Mouse (Mus musculus): Measurements from ENCODE around the gene Zdhhc19.

DNA sequence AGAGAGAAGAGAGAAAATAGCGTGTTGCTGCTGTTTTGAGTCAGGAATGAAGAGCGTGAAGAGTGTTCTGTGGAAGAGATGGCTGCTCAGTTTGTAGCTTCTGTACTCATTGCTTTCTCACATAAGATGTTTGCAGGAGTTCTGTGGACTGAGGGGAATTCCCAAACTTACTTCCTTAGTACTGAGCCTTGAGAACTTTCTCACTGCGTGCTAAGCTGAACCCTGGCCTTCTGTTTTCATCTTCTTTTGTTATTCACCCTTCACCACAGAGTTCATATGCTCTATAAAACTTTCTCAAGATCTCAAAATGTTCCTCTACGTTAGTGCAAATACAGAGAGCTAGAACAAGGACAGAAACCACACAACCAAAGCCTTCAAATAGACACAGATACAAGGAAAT lies 76.5 kb downstream of the Zdhhc19 start:
- TF ChIP-seq POLR2A (IDR thresholded peaks at IDR 0.05; ENCODE audit: control insufficient read depth in 1 of 2, insufficient read depth in 1 of 2, low read depth in 1 of 2, low read length in 2 of 2, poor library complexity in 1 of 2) (no peak), CTCF (IDR thresholded peaks at IDR 0.05 in 2 of 3, conservative IDR thresholded peaks at IDR 0.05 in 1 of 3; ENCODE audit: control insufficient read depth in 1 of 3, insufficient read depth in 1 of 3, low read depth in 2 of 3, low read length in 3 of 3, poor library complexity in 1 of 3, severe bottlenecking in 1 of 3) (no peak), E2F4 (IDR thresholded peaks at IDR 0.05; ENCODE audit: borderline replicate concordance, low read depth, low read length) (no peak)

All from MEL (cell line).